Mouse (Mus musculus) cerebellum, adult (tissue): ENCODE data around the gene Itga3.
A peak's percentile ranks its signal among the peaks of the same experiment; 100 is the strongest.

ENCODE experiments used
- ATAC-seq: cut with Nextera tagmentation; 2 replicates; pipeline ENCODE4 v1.9.2; 2017; ENCODE audit warnings: mild to moderate bottlenecking, moderate library complexity, mixed read lengths; ENCODE audit not compliant: insufficient number of reproducible peaks, low FRiP score, low TSS enrichment

The Itga3 gene

GRCm38 (mm10) chr11:95076536-95077111, at the start of gene Itga3:
Gene Itga3, minus strand, starts transcription at chr11:95076801.
- peak; percentile 60 for ATAC-seq

GRCm38 (mm10) chr11:95125366-95125948, 48.9 kb upstream of the Itga3 start:
- no peak for ATAC-seq

- no peak for ATAC-seq
These were observed 45.5 kb upstream of the Itga3 start for GRCm38 (mm10) chr11:95122100-95122489.

- ATAC-seq, result no peak
These were observed 44.8 kb upstream of the Itga3 start for GRCm38 (mm10) chr11:95121161-95122099.

- no peak for ATAC-seq
These were observed 44.0 kb upstream of the Itga3 start for GRCm38 (mm10) chr11:95120633-95121020.

GRCm38 (mm10) chr11:95119990-95120632, 43.5 kb upstream of the Itga3 start, which contains the start of gene Dlx3:
Gene Dlx3, plus strand, starts transcription at chr11:95120119.
- no peak for ATAC-seq

GRCm38 (mm10) chr11:95118505-95118904, 41.9 kb upstream of the Itga3 start:
- ATAC-seq, result no peak

GRCm38 (mm10) chr11:95117030-95117429, 40.4 kb upstream of the Itga3 start:
- peak; percentile 70; the same call in 1 of the 2 replicates for ATAC-seq

- ATAC-seq, result no peak
These were observed 33.5 kb upstream of the Itga3 start for GRCm38 (mm10) chr11:95110081-95110480.

GRCm38 (mm10) chr11:95109000-95109399, 32.4 kb upstream of the Itga3 start:
- no peak for ATAC-seq

- ATAC-seq, result peak; percentile 45; the same call in 1 of the 2 replicates
These were observed 30.0 kb upstream of the Itga3 start for GRCm38 (mm10) chr11:95106440-95107236.

GRCm38 (mm10) chr11:95105274-95105874, 28.8 kb upstream of the Itga3 start:
- no peak for ATAC-seq

- no peak for ATAC-seq
These were observed 27.7 kb upstream of the Itga3 start for GRCm38 (mm10) chr11:95104266-95104665.

GRCm38 (mm10) chr11:95102161-95102904, 25.7 kb upstream of the Itga3 start:
- ATAC-seq, result no peak

- no peak for ATAC-seq
These were observed 24.6 kb upstream of the Itga3 start for GRCm38 (mm10) chr11:95101071-95101788.

- ATAC-seq, result no peak
These were observed 23.8 kb upstream of the Itga3 start for GRCm38 (mm10) chr11:95100393-95100792.

GRCm38 (mm10) chr11:95098346-95099095, 21.9 kb upstream of the Itga3 start:
- no peak for ATAC-seq
